Mouse (Mus musculus) ES-Bruce4 (cell line): ENCODE measurements around the gene Il12b. TPM values are rescaled to one million over a fixed set of nuclear protein-coding genes. Genes with fewer than 3 reads are reported as not detected.

Experiments used
- H3K27ac ChIP-seq: 2 replicates; pipeline ENCODE4 v1.5.1; 2012; ENCODE audit warnings: low read length, inconsistent platforms; ENCODE audit not compliant: insufficient read depth
- H3K27me3 ChIP-seq: 2 replicates; pipeline ENCODE4 v1.6.1; 2012; ENCODE audit warnings: mild to moderate bottlenecking, low read length, inconsistent platforms; ENCODE audit not compliant: control insufficient read depth, poor library complexity, insufficient read depth, severe bottlenecking
- H3K36me3 ChIP-seq: 2 replicates; pipeline ENCODE4 v1.6.1; 2012; ENCODE audit warnings: inconsistent platforms, mild to moderate bottlenecking, low read length, moderate library complexity; ENCODE audit not compliant: control insufficient read depth, poor library complexity, insufficient read depth, severe bottlenecking
- H3K4me1 ChIP-seq: one replicate; pipeline ENCODE4 v1.8.1; 2011; ENCODE audit warnings: low read length; ENCODE audit not compliant: control insufficient read depth, insufficient read depth
- H3K4me3 ChIP-seq: 2 replicates; pipeline ENCODE4 v1.5.1; 2011; ENCODE audit warnings: low read depth, mild to moderate bottlenecking, low read length
- H3K9ac ChIP-seq: 2 replicates; pipeline ENCODE4 v1.6.1; 2012; ENCODE audit warnings: low read depth, mild to moderate bottlenecking, inconsistent platforms; ENCODE audit not compliant: poor library complexity, severe bottlenecking
- H3K9me3 ChIP-seq: replicated peaks from 2 replicates; pipeline ENCODE4 v1.6.1; 2012; ENCODE audit warnings: mild to moderate bottlenecking, low read length, inconsistent platforms; ENCODE audit not compliant: control insufficient read depth, poor library complexity, insufficient read depth, severe bottlenecking
- CTCF ChIP-seq: IDR thresholded peaks from one replicate; pipeline ENCODE4 v1.8.1; 2011; ENCODE audit warnings: low read depth, low read length
- EP300 ChIP-seq: IDR thresholded peaks from 2 replicates; pipeline ENCODE4 v1.6.1; 2011; ENCODE audit warnings: low read depth, low read length; ENCODE audit not compliant: insufficient read depth
- POLR2A ChIP-seq: IDR thresholded peaks from one replicate; pipeline ENCODE4 v1.8.1; 2011; ENCODE audit warnings: low read length; ENCODE audit not compliant: insufficient read depth
- polyA plus RNA-seq: library from polyadenylated mRNA; stranded (reverse); fragments of >200 nt; gene quantifications from 2 replicates; pipeline ENCODE4 v1.2.4, GENCODE M21; 2011; ENCODE audit warnings: low read depth; ENCODE audit not compliant: missing spikeins, insufficient read depth, insufficient read length

The Il12b gene
- polyA plus RNA-seq = not detected in 2 replicates

- Histone ChIP-seq H3K36me3 (no peaks in the 10 kb centered on the region), H3K9me3 (no peaks in the 10 kb centered on the region), H3K27me3 (no peaks in the 10 kb centered on the region; the same call in 1 of the 2 replicates), H3K4me1 (no peaks in the 10 kb centered on the region), H3K4me3 (peak within 1 kb of the TSS; percentile 53), H3K27ac (no peak within 1 kb of the TSS), H3K9ac (no peak within 1 kb of the TSS)
- TF ChIP-seq CTCF (no peak), POLR2A (no peak), EP300 (no peak)
Observed at GRCm38 (mm10) chr11:44399763-44400162, at the start of gene Il12b. Il12b (plus strand) TSS chr11:44400063.

GRCm38 (mm10) chr11:44354860-44355470 lies 44.9 kb upstream of the Il12b start:
- Histone ChIP-seq H3K9me3 (no peaks in the 10 kb centered on the region), H3K27me3 (no peaks in the 10 kb centered on the region), H3K9ac (no peak overlapping the region), H3K27ac (no peak overlapping the region), H3K4me3 (no peak overlapping the region), H3K4me1 (no peaks in the 10 kb centered on the region), H3K36me3 (no peaks in the 10 kb centered on the region)
- TF ChIP-seq CTCF = no peak
- TF ChIP-seq POLR2A = no peak
- no peak for TF ChIP-seq EP300

GRCm38 (mm10) chr11:44356171-44356570 lies 43.7 kb upstream of the Il12b start:
- Histone ChIP-seq H3K4me1 (no peaks in the 10 kb centered on the region), H3K4me3 (no peak overlapping the region), H3K27me3 (no peaks in the 10 kb centered on the region), H3K9me3 (no peaks in the 10 kb centered on the region), H3K27ac (no peak overlapping the region), H3K36me3 (no peaks in the 10 kb centered on the region), H3K9ac (no peak overlapping the region)
- no peak for TF ChIP-seq EP300
- TF ChIP-seq CTCF = no peak
- no peak for TF ChIP-seq POLR2A

GRCm38 (mm10) chr11:44364536-44364935 lies 35.3 kb upstream of the Il12b start:
- no peaks in the 10 kb centered on the region for H3K4me1 ChIP-seq
- no peak overlapping the region for H3K27ac ChIP-seq
- no peak overlapping the region for H3K9ac ChIP-seq
- H3K9me3 ChIP-seq = no peaks in the 10 kb centered on the region
- no peaks in the 10 kb centered on the region for H3K27me3 ChIP-seq
- TF ChIP-seq CTCF (no peak), EP300 (no peak), POLR2A (no peak)
- no peak overlapping the region for H3K4me3 ChIP-seq
- no peaks in the 10 kb centered on the region for H3K36me3 ChIP-seq

GRCm38 (mm10) chr11:44367711-44368110 lies 32.2 kb upstream of the Il12b start:
- Histone ChIP-seq H3K4me1 (no peaks in the 10 kb centered on the region), H3K9ac (no peak overlapping the region), H3K27me3 (no peaks in the 10 kb centered on the region), H3K27ac (no peak overlapping the region), H3K4me3 (no peak overlapping the region), H3K9me3 (no peaks in the 10 kb centered on the region), H3K36me3 (no peaks in the 10 kb centered on the region)
- TF ChIP-seq CTCF (no peak), EP300 (no peak), POLR2A (no peak)

- Histone ChIP-seq H3K9me3 (no peaks in the 10 kb centered on the region), H3K27me3 (no peaks in the 10 kb centered on the region), H3K4me1 (no peaks in the 10 kb centered on the region), H3K4me3 (no peak overlapping the region), H3K27ac (no peak overlapping the region), H3K36me3 (no peaks in the 10 kb centered on the region), H3K9ac (no peak overlapping the region)
- TF ChIP-seq POLR2A = no peak
- no peak for TF ChIP-seq EP300
- no peak for TF ChIP-seq CTCF
Observed at GRCm38 (mm10) chr11:44372856-44373255, 27.0 kb upstream of the Il12b start.
